Mouse (Mus musculus) myocyte (in vitro differentiated cells): Measurements from ENCODE around the gene AU015836. TPM values are rescaled to one million over a fixed set of nuclear protein-coding genes. Genes with fewer than 3 reads are reported as not detected.
"Not testable (repeated sequence)": the region's sequence is repeated elsewhere in the genome, so short reads cannot be mapped to it uniquely, and the experiment has no call there.

Experiments
- H3K27me3 ChIP-seq: one replicate; pipeline ENCODE4 v1.6.1; 2011; ENCODE audit not compliant: control insufficient read depth, insufficient read depth, insufficient read length
- H3K36me3 ChIP-seq: one replicate; pipeline ENCODE4 v1.6.1; 2011; ENCODE audit not compliant: control insufficient read depth, insufficient read depth
- H3K4me2 ChIP-seq: one replicate; pipeline ENCODE4 v1.6.1; 2011; ENCODE audit warnings: low read depth, control low read depth
- H3K4me3 ChIP-seq: one replicate; pipeline ENCODE4 v1.5.1; 2011; ENCODE audit warnings: mild to moderate bottlenecking, control low read depth, moderate library complexity
- H3K79me2 ChIP-seq: one replicate; pipeline ENCODE4 v1.6.1; 2011; ENCODE audit not compliant: control insufficient read depth, insufficient read depth
- H3ac ChIP-seq: one replicate; pipeline ENCODE4 v1.6.1; 2011; ENCODE audit not compliant: control insufficient read depth, insufficient read length
- CEBPB ChIP-seq: IDR thresholded peaks from 2 replicates; pipeline ENCODE4 v1.6.1; 2011; ENCODE audit warnings: mild to moderate bottlenecking, moderate library complexity; ENCODE audit not compliant: poor library complexity, insufficient read depth, severe bottlenecking
- E2F4 ChIP-seq: IDR thresholded peaks from one replicate; pipeline ENCODE4 v1.6.1; 2011; ENCODE audit warnings: mild to moderate bottlenecking, control low read depth, moderate library complexity; ENCODE audit not compliant: insufficient read depth
- MAX ChIP-seq: IDR thresholded peaks from one replicate; pipeline ENCODE4 v1.6.1; 2011; ENCODE audit warnings: low read depth, mild to moderate bottlenecking, control low read depth
- MYOD1 ChIP-seq, 3 experiments: IDR thresholded peaks; one replicate each; pipeline ENCODE4 v1.6.1; 2011; ENCODE audit warnings: control low read depth in 2 of 3, low read depth in 2 of 3, mild to moderate bottlenecking in 2 of 3, moderate library complexity in 1 of 3; ENCODE audit not compliant: insufficient read length in 2 of 3, control insufficient read depth in 1 of 3
- MYOG ChIP-seq, 3 experiments: IDR thresholded peaks; one replicate each; pipeline ENCODE4 v1.6.1; 2011; ENCODE audit warnings: control low read depth in 2 of 3, low read depth in 2 of 3, mild to moderate bottlenecking in 2 of 3; ENCODE audit not compliant: insufficient read length in 2 of 3, control insufficient read depth in 1 of 3, insufficient read depth in 1 of 3
- POLR2A ChIP-seq: IDR thresholded peaks from one replicate; pipeline ENCODE4 v1.6.1; 2011; ENCODE audit warnings: low read depth, mild to moderate bottlenecking, control low read depth, moderate library complexity; ENCODE audit not compliant: insufficient read length
- POLR2AphosphoS2 ChIP-seq: IDR thresholded peaks from one replicate; pipeline ENCODE4 v1.6.1; 2011; ENCODE audit warnings: low read depth, control low read depth; ENCODE audit not compliant: insufficient read length
- REST ChIP-seq: IDR thresholded peaks from one replicate; pipeline ENCODE4 v1.6.1; 2011; ENCODE audit warnings: mild to moderate bottlenecking, control low read depth, moderate library complexity; ENCODE audit not compliant: insufficient read depth, insufficient read length
- SRF ChIP-seq: IDR thresholded peaks from one replicate; pipeline ENCODE4 v1.6.1; 2011; ENCODE audit warnings: low read depth; ENCODE audit not compliant: control insufficient read depth, insufficient read length
- TCF12 ChIP-seq: IDR thresholded peaks from one replicate; pipeline ENCODE4 v1.6.1; 2011; ENCODE audit warnings: mild to moderate bottlenecking, control low read depth; ENCODE audit not compliant: poor library complexity, insufficient read depth, severe bottlenecking
- TCF3 ChIP-seq: IDR thresholded peaks from one replicate; pipeline ENCODE4 v1.6.1; 2011; ENCODE audit warnings: low read depth, control low read depth; ENCODE audit not compliant: insufficient read length
- USF1 ChIP-seq: IDR thresholded peaks from one replicate; pipeline ENCODE4 v1.6.1; 2011; ENCODE audit warnings: low read depth, mild to moderate bottlenecking, control low read depth, moderate library complexity
- polyA plus RNA-seq: library from polyadenylated mRNA; unstranded; fragments of >200 nt; fragmentation: generic; extraction: Trizol; gene quantifications from one replicate; pipeline ENCODE4 v1.2.1, GENCODE M21; 2012; ENCODE audit warnings: missing spikeins

Gene AU015836
- polyA plus RNA-seq, 1 experiment: not detected

- Histone ChIP-seq H3K36me3 (no peaks in the 10 kb centered on the region), H3K4me2 (no peak overlapping the region), H3K27me3 (peaks cover 5% of the 10 kb centered on the region), H3ac (no peak overlapping the region), H3K4me3 (no peak overlapping the region), H3K79me2 (no peaks in the 10 kb centered on the region)
- TF ChIP-seq REST (no peak), MYOD1 (IDR thresholded peaks at IDR 0.05; ENCODE audit: control insufficient read depth in 1 of 3, insufficient read length in 2 of 3, low read depth in 2 of 3) (no peak), E2F4 (no peak), SRF (no peak)
These were observed 10.0 kb upstream of the AU015836 start for GRCm38 (mm10) chrX:93958502-93958901.

GRCm38 (mm10) chrX:93980341-93980740 is 11.9 kb downstream of the AU015836 start:
- Histone ChIP-seq H3K36me3 (no peaks in the 10 kb centered on the region), H3K27me3 (peaks cover 7% of the 10 kb centered on the region), H3K79me2 (no peaks in the 10 kb centered on the region), H3K4me3 (no peak overlapping the region), H3K4me2 (no peak overlapping the region), H3ac (no peak overlapping the region)
- TF ChIP-seq REST (no peak), TCF3 (no peak), MAX (no peak), POLR2AphosphoS2 (no peak), E2F4 (no peak), MYOD1 (IDR thresholded peaks at IDR 0.05; ENCODE audit: control insufficient read depth in 1 of 3, insufficient read length in 2 of 3, low read depth in 2 of 3) (no peak), CEBPB (no peak), USF1 (no peak), MYOG (IDR thresholded peaks at IDR 0.05; ENCODE audit: control insufficient read depth in 1 of 3, insufficient read depth in 1 of 3, insufficient read length in 2 of 3, low read depth in 2 of 3) (no peak)

- no peaks in the 10 kb centered on the region for H3K36me3 ChIP-seq
- H3K79me2 ChIP-seq: no peaks in the 10 kb centered on the region
- peaks cover 7% of the 10 kb centered on the region for H3K27me3 ChIP-seq
- TF ChIP-seq MAX (no peak), USF1 (no peak), MYOG (IDR thresholded peaks at IDR 0.05; ENCODE audit: control insufficient read depth in 1 of 3, insufficient read depth in 1 of 3, insufficient read length in 2 of 3, low read depth in 2 of 3) (no peak), E2F4 (no peak), POLR2AphosphoS2 (no peak), POLR2A (no peak), CEBPB (no peak), MYOD1 (IDR thresholded peaks at IDR 0.05; ENCODE audit: control insufficient read depth in 1 of 3, insufficient read length in 2 of 3, low read depth in 2 of 3) (no peak), REST (no peak), TCF12 (no peak), SRF (no peak), TCF3 (no peak)
- H3K4me3 ChIP-seq: no peak overlapping the region
- H3ac ChIP-seq: no peak overlapping the region
- no peak overlapping the region for H3K4me2 ChIP-seq
These were observed 13.7 kb downstream of the AU015836 start for GRCm38 (mm10) chrX:93982193-93982592.

GRCm38 (mm10) chrX:93985096-93985495 is 16.6 kb downstream of the AU015836 start:
- not testable (repeated sequence) for H3K4me3 ChIP-seq, H3K36me3 ChIP-seq, H3ac ChIP-seq, H3K79me2 ChIP-seq, H3K4me2 ChIP-seq
- peaks cover 23% of the 10 kb centered on the region for H3K27me3 ChIP-seq

- H3K4me3 ChIP-seq: no peak overlapping the region
- H3K36me3 ChIP-seq: no peaks in the 10 kb centered on the region
- H3K4me2 ChIP-seq: no peak overlapping the region
- no peak overlapping the region for H3ac ChIP-seq
- TF ChIP-seq TCF3: no peak
- no peak for TF ChIP-seq MYOD1 (IDR thresholded peaks at IDR 0.05; ENCODE audit: control insufficient read depth in 1 of 3, insufficient read length in 2 of 3, low read depth in 2 of 3)
- no peak for TF ChIP-seq MAX
- no peak for TF ChIP-seq SRF
- TF ChIP-seq E2F4: no peak
- TF ChIP-seq CEBPB: no peak
- no peak for TF ChIP-seq USF1
- TF ChIP-seq TCF12: no peak
- no peak for TF ChIP-seq POLR2AphosphoS2
- TF ChIP-seq MYOG (IDR thresholded peaks at IDR 0.05; ENCODE audit: control insufficient read depth in 1 of 3, insufficient read depth in 1 of 3, insufficient read length in 2 of 3, low read depth in 2 of 3): no peak
- TF ChIP-seq POLR2A: no peak
- TF ChIP-seq REST: no peak
- no peaks in the 10 kb centered on the region for H3K27me3 ChIP-seq
- H3K79me2 ChIP-seq: no peaks in the 10 kb centered on the region
These were observed 38.5 kb downstream of the AU015836 start for GRCm38 (mm10) chrX:94006991-94007390.

GRCm38 (mm10) chrX:94009442-94009841 is 41.0 kb downstream of the AU015836 start:
- TF ChIP-seq SRF (no peak), MYOD1 (IDR thresholded peaks at IDR 0.05; ENCODE audit: control insufficient read depth in 1 of 3, insufficient read length in 2 of 3, low read depth in 2 of 3) (no peak), TCF3 (no peak), E2F4 (no peak), POLR2AphosphoS2 (no peak), POLR2A (no peak), MAX (no peak), REST (no peak), USF1 (no peak), CEBPB (no peak), TCF12 (no peak)
- Histone ChIP-seq H3K27me3 (no peaks in the 10 kb centered on the region), H3ac (no peak overlapping the region), H3K4me2 (no peak overlapping the region), H3K4me3 (no peak overlapping the region), H3K36me3 (no peaks in the 10 kb centered on the region), H3K79me2 (no peaks in the 10 kb centered on the region)
